Mouse (Mus musculus) liver, embryonic 14.5 days (tissue): ENCODE measurements around the gene Prkx. TPM values are rescaled to one million over a fixed set of nuclear protein-coding genes. Genes with fewer than 3 reads are reported as not detected.

Experiments used
- ATAC-seq: fragments of 200-750 bp; cut with Nextera tagmentation; 2 replicates; pipeline ENCODE4 v1.8.0; 2017; ENCODE audit warnings: moderate number of reproducible peaks, mild to moderate bottlenecking, moderate library complexity; ENCODE audit not compliant: insufficient read depth
- DNase-seq, 3 experiments: peaks; one replicate each; pipeline ENCODE4 v3.0.0-alpha.2; 2012 to 2013; ENCODE audit warnings: low read depth in 3 of 3, low spot score in 3 of 3
- H3K27ac ChIP-seq: fragments of 300-500 bp; sonication (generic); 2 replicates; pipeline ENCODE4 v1.5.1; 2014; ENCODE audit warnings: moderate library complexity, mild to moderate bottlenecking, control low read depth, inconsistent platforms
- H3K27me3 ChIP-seq: fragments of 300-500 bp; sonication (generic); 2 replicates; pipeline ENCODE4 v1.6.1; 2014; ENCODE audit warnings: mild to moderate bottlenecking, low read length, moderate library complexity; ENCODE audit not compliant: control insufficient read depth, insufficient read depth
- H3K36me3 ChIP-seq: fragments of 300-500 bp; sonication (generic); replicated peaks from 2 replicates; pipeline ENCODE4 v1.6.1; 2014; ENCODE audit warnings: low read depth; ENCODE audit not compliant: control insufficient read depth, insufficient read depth
- H3K4me1 ChIP-seq, 2 experiments: fragments of 200-500 bp in 1 of 2; fragments of 300-500 bp in 1 of 2; sonication (generic) in 1 of 2; replicated peaks; 2 replicates each; pipeline ENCODE4 v1.6.1; 2012 to 2014; ENCODE audit warnings: antibody characterized with exemption in 1 of 2, inconsistent platforms in 1 of 2, low read length in 1 of 2; ENCODE audit not compliant: control insufficient read depth in 2 of 2, insufficient read depth in 2 of 2
- H3K4me2 ChIP-seq: fragments of 300-500 bp; sonication (generic); 2 replicates; pipeline ENCODE4 v1.6.1; 2014; ENCODE audit warnings: low read depth, mild to moderate bottlenecking, control low read depth, moderate library complexity
- H3K4me3 ChIP-seq, 2 experiments: fragments of 200-500 bp in 1 of 2; fragments of 300-500 bp in 1 of 2; sonication (generic) in 1 of 2; 2 replicates each; pipeline ENCODE4 v1.5.1; 2012 to 2014; ENCODE audit warnings: low read depth in 2 of 2, low read length in 2 of 2, mild to moderate bottlenecking in 2 of 2, control low read depth in 1 of 2, inconsistent platforms in 1 of 2, moderate library complexity in 1 of 2; ENCODE audit not compliant: insufficient read depth in 1 of 2
- H3K9ac ChIP-seq: fragments of 300-500 bp; sonication (generic); replicated peaks from 2 replicates; pipeline ENCODE4 v1.6.1; 2014; ENCODE audit warnings: mild to moderate bottlenecking, control low read depth, moderate library complexity
- H3K9me3 ChIP-seq: fragments of 300-500 bp; sonication (generic); 2 replicates; pipeline ENCODE4 v1.6.1; 2016; ENCODE audit warnings: low read length, mixed read lengths; ENCODE audit not compliant: control insufficient read depth
- CTCF ChIP-seq: IDR thresholded peaks from 2 replicates; pipeline ENCODE4 v1.5.1; 2016; ENCODE audit warnings: antibody characterized with exemption, low read depth, control low read depth
- EP300 ChIP-seq: IDR thresholded peaks from 2 replicates; pipeline ENCODE4 v1.6.1; 2016; ENCODE audit warnings: antibody characterized with exemption, low read depth
- WGBS: fragments of 180-500 bp; shearing (Covaris S2); extraction: QIAGEN DNeasy Blood & Tissue Kit; methylation state at CpG from one replicate; pipeline ENCODE4 v1.1.7; 2014; ENCODE audit not compliant: insufficient replicate concordance; 5-methylcytosine and 5-hydroxymethylcytosine counted together
- polyA plus RNA-seq, 2 experiments: library from polyadenylated mRNA; depleted of rRNA in 1 of 2; stranded (reverse) in 1 of 2; unstranded in 1 of 2; fragments of >200 nt; fragmentation: Nextera tagmentation in 1 of 2; extraction: Ambion mirVana in 1 of 2; gene quantifications; 2 replicates each; pipeline versions ENCODE4 v1.2.1 to v1.2.3; 2012 to 2014

Prkx gene
- polyA plus RNA-seq, 2 experiments, result 0.99 to 1.3 TPM

GRCm38 (mm10) chrX:77801543-77801942, 5.5 kb upstream of the Prkx start:
- Histone ChIP-seq H3K36me3 (no peaks in the 10 kb centered on the region), H3K27ac (no peak overlapping the region), H3K9me3 (no peaks in the 10 kb centered on the region), H3K4me2 (no peak overlapping the region), H3K4me3 (no peak overlapping the region), H3K9ac (no peak overlapping the region), H3K4me1 (0 out of 4 replicates have a peak, but pooled peaks cover 0 to under 1% of the 10 kb centered on the region in 2 experiments), H3K27me3 (no peaks in the 10 kb centered on the region)
- DNase-seq (no peak), ATAC-seq (no peak)
- WGBS, result 23% methylated on average over 1 of the region's 1 CpGs
- no peak for TF ChIP-seq EP300
- no peak for TF ChIP-seq CTCF

GRCm38 (mm10) chrX:77799554-77799953, 3.5 kb upstream of the Prkx start:
- no peak overlapping the region for H3K4me2 ChIP-seq
- TF ChIP-seq CTCF (no peak), EP300 (no peak)
- no peak overlapping the region for H3K4me3 ChIP-seq
- H3K4me1 ChIP-seq, result 0 out of 4 replicates have a peak, but pooled peaks cover 0 to 2% of the 10 kb centered on the region in 2 experiments
- H3K9ac ChIP-seq, result no peak overlapping the region
- WGBS, result 55% methylated on average over 3 of the region's 3 CpGs
- H3K27me3 ChIP-seq, result no peaks in the 10 kb centered on the region
- H3K36me3 ChIP-seq, result no peaks in the 10 kb centered on the region
- H3K9me3 ChIP-seq, result no peaks in the 10 kb centered on the region
- no peak overlapping the region for H3K27ac ChIP-seq
- ATAC-seq, result no peak
- no peak for DNase-seq

GRCm38 (mm10) chrX:77797801-77798200, 1.7 kb upstream of the Prkx start:
- Histone ChIP-seq H3K27ac (no peak overlapping the region), H3K9me3 (no peaks in the 10 kb centered on the region), H3K4me3 (no peak overlapping the region), H3K4me1 (0 out of 4 replicates have a peak, but pooled peaks cover 0 to 2% of the 10 kb centered on the region in 2 experiments), H3K9ac (no peak overlapping the region), H3K4me2 (no peak overlapping the region), H3K27me3 (no peaks in the 10 kb centered on the region), H3K36me3 (no peaks in the 10 kb centered on the region)
- no peak for ATAC-seq
- no peak for DNase-seq
- TF ChIP-seq EP300 (no peak), CTCF (no peak)

- no peak for TF ChIP-seq EP300
- TF ChIP-seq CTCF, result no peak
- Histone ChIP-seq H3K27me3 (no peaks in the 10 kb centered on the region), H3K36me3 (no peaks in the 10 kb centered on the region), H3K4me3 (no peak overlapping the region), H3K27ac (no peak overlapping the region), H3K9me3 (no peaks in the 10 kb centered on the region), H3K9ac (no peak overlapping the region), H3K4me1 (0 out of 4 replicates have a peak, but pooled peaks cover 0 to 2% of the 10 kb centered on the region in 2 experiments), H3K4me2 (no peak overlapping the region)
- DNase-seq (no peak), ATAC-seq (no peak)
- WGBS, result 54% methylated on average over 1 of the region's 1 CpGs
These were observed 838 bp upstream of the Prkx start for GRCm38 (mm10) chrX:77796916-77797315.

- Histone ChIP-seq H3K27me3 (no peaks in the 10 kb centered on the region), H3K4me3 (peak overlapping the region; percentile 65 to 69), H3K36me3 (no peaks in the 10 kb centered on the region), H3K9me3 (no peaks in the 10 kb centered on the region), H3K4me2 (peak overlapping the region; percentile 68), H3K27ac (no peak overlapping the region), H3K4me1 (0 out of 4 replicates have a peak, but pooled peaks cover 0 to 2% of the 10 kb centered on the region in 2 experiments), H3K9ac (no peak overlapping the region)
- ATAC-seq (peak; percentile 90), DNase-seq (peak; percentile 51 to 62 (median 51))
- WGBS, result 13% methylated on average over 29 of the region's 30 CpGs
- no peak for TF ChIP-seq EP300
- no peak for TF ChIP-seq CTCF
These were observed 262 bp downstream of the Prkx start for GRCm38 (mm10) chrX:77795858-77796174.
